Mouse (Mus musculus): ENCODE data around the gene Il2rg. TPM values are rescaled to one million over a fixed set of nuclear protein-coding genes. Genes with fewer than 3 reads are reported as not detected.

The Il2rg gene
- polyA plus RNA-seq (2012; ENCODE audit: insufficient read depth, insufficient read length, missing spikeins): 167 and 176 TPM in 2 replicates

- H3K27ac ChIP-seq (ENCODE audit: insufficient read depth, low read depth, low read length): peak within 1 kb of the TSS; percentile 69
- H3K4me1 ChIP-seq (ENCODE audit: control insufficient read depth, insufficient read depth, low read length): peaks cover 16% of the 10 kb centered on the region
- peak within 1 kb of the TSS; percentile 66 for H3K4me3 ChIP-seq (ENCODE audit: insufficient read depth, low read length)
- no peak for TF ChIP-seq CTCF (IDR thresholded peaks at IDR 0.05; ENCODE audit: low read depth, low read length)
- no peak for TF ChIP-seq POLR2A (IDR thresholded peaks at IDR 0.05; ENCODE audit: borderline replicate concordance, low read depth, low read length)
These were observed at the start of gene Il2rg for GRCm38 (mm10) chrX:101268025-101268754. Il2rg (minus strand) TSS chrX:101268255.

DNA sequence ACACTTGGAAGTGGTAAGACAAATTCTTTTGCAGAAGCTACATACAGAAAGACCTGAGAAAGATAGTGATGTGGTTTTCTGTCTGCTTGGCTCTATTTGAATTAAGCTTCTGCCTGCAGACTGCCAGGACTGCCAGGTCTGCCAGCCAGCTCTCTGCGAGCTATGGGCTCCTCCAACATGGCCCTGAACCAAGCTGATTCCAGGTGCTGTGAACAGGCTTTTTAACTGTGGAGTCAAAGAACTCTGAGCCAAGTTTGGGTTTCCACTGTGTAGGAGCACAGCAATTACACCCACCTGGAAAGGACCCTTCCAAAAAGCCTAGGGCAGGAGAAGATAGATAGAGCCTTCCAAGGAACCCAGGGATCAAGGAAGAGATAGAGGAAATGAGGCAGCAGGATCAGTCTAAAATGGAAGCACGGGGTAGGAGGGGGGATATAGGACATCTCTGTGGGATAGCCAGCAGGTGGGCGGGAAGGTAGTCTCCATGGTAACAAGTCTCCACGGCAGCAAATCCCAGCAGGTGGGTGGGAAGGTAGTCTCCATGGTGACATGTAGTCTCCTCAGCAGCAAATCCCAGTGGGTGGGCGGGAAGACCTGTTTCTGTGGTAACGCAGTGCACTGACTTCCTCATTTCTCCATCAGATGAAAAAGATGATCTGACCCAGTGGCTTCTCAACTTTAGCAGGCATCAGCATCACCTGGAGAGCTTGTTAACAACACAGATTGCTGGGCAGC is 45.7 kb upstream of the Il2rg start:
- Histone ChIP-seq H3K4me1 (ENCODE audit: control insufficient read depth, insufficient read depth, low read length) (no peaks in the 10 kb centered on the region), H3K27ac (ENCODE audit: insufficient read depth, low read depth, low read length) (no peak overlapping the region), H3K4me3 (ENCODE audit: insufficient read depth, low read length) (no peak overlapping the region)
- TF ChIP-seq CTCF (IDR thresholded peaks at IDR 0.05; ENCODE audit: low read depth, low read length) (no peak), POLR2A (IDR thresholded peaks at IDR 0.05; ENCODE audit: borderline replicate concordance, low read depth, low read length) (no peak)

DNA sequence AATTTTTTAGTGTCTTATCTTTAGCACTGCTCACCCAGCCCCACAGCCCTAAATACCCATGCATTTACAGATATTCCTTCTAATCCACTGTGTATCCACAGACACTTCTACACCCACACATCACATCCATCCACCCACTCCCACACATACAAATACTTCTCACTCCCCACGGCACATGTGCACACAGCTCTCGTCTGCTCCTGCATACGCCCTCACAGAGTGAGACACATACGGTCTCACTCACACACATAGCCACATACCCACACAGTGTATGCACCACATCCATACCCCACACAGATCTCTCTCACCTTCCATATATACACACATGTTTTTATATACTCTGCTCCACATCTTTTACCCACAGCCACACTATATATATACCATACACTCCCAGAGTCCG is 41.2 kb upstream of the Il2rg start:
- Histone ChIP-seq H3K4me1 (ENCODE audit: control insufficient read depth, insufficient read depth, low read length) (no peaks in the 10 kb centered on the region), H3K4me3 (ENCODE audit: insufficient read depth, low read length) (no peak overlapping the region), H3K27ac (ENCODE audit: insufficient read depth, low read depth, low read length) (no peak overlapping the region)
- TF ChIP-seq POLR2A (IDR thresholded peaks at IDR 0.05; ENCODE audit: borderline replicate concordance, low read depth, low read length) (no peak), CTCF (IDR thresholded peaks at IDR 0.05; ENCODE audit: low read depth, low read length) (no peak)

GRCm38 (mm10) chrX:101304646-101305045 is 36.6 kb upstream of the Il2rg start:
- Histone ChIP-seq H3K4me1 (ENCODE audit: control insufficient read depth, insufficient read depth, low read length) (no peaks in the 10 kb centered on the region), H3K4me3 (ENCODE audit: insufficient read depth, low read length) (no peak overlapping the region), H3K27ac (ENCODE audit: insufficient read depth, low read depth, low read length) (no peak overlapping the region)
- TF ChIP-seq CTCF (IDR thresholded peaks at IDR 0.05; ENCODE audit: low read depth, low read length) (no peak), POLR2A (IDR thresholded peaks at IDR 0.05; ENCODE audit: borderline replicate concordance, low read depth, low read length) (no peak)

- TF ChIP-seq CTCF (IDR thresholded peaks at IDR 0.05; ENCODE audit: low read depth, low read length) (no peak), POLR2A (IDR thresholded peaks at IDR 0.05; ENCODE audit: borderline replicate concordance, low read depth, low read length) (no peak)
These were observed 33.6 kb upstream of the Il2rg start for GRCm38 (mm10) chrX:101301654-101302053.

GRCm38 (mm10) chrX:101300427-101301030 is 32.5 kb upstream of the Il2rg start:
- no peak overlapping the region for H3K4me3 ChIP-seq (ENCODE audit: insufficient read depth, low read length)
- H3K4me1 ChIP-seq (ENCODE audit: control insufficient read depth, insufficient read depth, low read length): no peaks in the 10 kb centered on the region
- H3K27ac ChIP-seq (ENCODE audit: insufficient read depth, low read depth, low read length): no peak overlapping the region
- TF ChIP-seq POLR2A (IDR thresholded peaks at IDR 0.05; ENCODE audit: borderline replicate concordance, low read depth, low read length) (no peak), CTCF (IDR thresholded peaks at IDR 0.05; ENCODE audit: low read depth, low read length) (no peak)

More at GRCm38 (mm10) chrX:101301654-101302053, 33.6 kb upstream of the Il2rg start:
- H3K27ac ChIP-seq (ENCODE audit: insufficient read depth, low read depth, low read length): no peak overlapping the region
- H3K4me3 ChIP-seq (ENCODE audit: insufficient read depth, low read length): no peak overlapping the region
- H3K4me1 ChIP-seq (ENCODE audit: control insufficient read depth, insufficient read depth, low read length): no peaks in the 10 kb centered on the region

DNA sequence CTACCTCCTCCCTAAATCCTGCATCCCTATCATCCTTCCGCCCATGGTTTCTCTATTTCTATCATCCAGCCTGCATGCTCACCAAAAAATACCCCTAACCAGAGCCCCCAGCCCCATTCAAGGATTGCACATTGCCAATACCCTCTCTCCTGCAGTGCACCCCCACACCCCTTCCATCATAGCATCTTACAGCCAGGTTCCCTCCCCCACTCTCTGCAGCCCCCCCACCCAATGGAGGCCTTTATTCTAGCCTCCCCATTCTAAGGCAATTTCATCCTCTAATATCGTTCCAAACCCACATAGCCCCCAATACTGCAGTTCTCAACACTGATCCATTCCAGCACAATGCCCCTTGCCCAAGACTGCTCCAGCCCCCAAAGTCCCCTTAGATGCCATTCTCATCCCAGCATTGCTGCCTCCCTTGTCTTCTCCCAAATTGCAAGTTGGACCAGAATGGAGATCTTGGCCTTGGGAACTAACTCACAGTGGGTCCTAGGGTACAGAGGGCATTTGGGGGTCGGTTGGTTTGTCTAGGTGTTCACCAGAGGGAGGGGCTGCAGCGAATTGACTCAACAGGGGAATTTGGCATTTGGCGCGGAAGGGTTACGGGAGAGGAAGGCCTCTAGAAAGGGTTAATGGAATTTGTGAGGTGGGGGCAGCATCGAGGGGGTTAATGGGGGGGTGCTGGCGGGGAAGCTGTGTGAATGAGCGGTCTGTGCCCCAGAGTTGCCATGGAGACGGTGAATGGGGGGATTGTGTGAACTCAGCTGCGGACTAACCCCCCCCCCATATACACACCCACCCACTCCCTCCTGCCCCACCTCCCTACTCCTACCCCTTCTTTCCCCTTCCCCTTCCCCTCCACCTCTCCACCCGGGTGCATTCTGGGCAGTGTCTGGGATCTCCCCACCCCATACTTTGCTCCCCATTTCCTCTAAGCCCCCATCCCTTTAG is 31.7 kb upstream of the Il2rg start:
- TF ChIP-seq CTCF (IDR thresholded peaks at IDR 0.05; ENCODE audit: low read depth, low read length): no peak
- no peak for TF ChIP-seq POLR2A (IDR thresholded peaks at IDR 0.05; ENCODE audit: borderline replicate concordance, low read depth, low read length)
- Histone ChIP-seq H3K4me3 (ENCODE audit: insufficient read depth, low read length) (no peak overlapping the region), H3K4me1 (ENCODE audit: control insufficient read depth, insufficient read depth, low read length) (no peaks in the 10 kb centered on the region), H3K27ac (ENCODE audit: insufficient read depth, low read depth, low read length) (no peak overlapping the region)

- Histone ChIP-seq H3K4me1 (ENCODE audit: control insufficient read depth, insufficient read depth, low read length) (no peaks in the 10 kb centered on the region), H3K27ac (ENCODE audit: insufficient read depth, low read depth, low read length) (no peak within 1 kb of the TSS), H3K4me3 (ENCODE audit: insufficient read depth, low read length) (no peak within 1 kb of the TSS)
- TF ChIP-seq CTCF (IDR thresholded peaks at IDR 0.05; ENCODE audit: low read depth, low read length) (no peak), POLR2A (IDR thresholded peaks at IDR 0.05; ENCODE audit: borderline replicate concordance, low read depth, low read length) (no peak)
These were observed 31.0 kb upstream of the Il2rg start, which contains the start of gene Nlgn3 for GRCm38 (mm10) chrX:101299055-101299454. Nlgn3 (plus strand) TSS chrX:101299168.

DNA sequence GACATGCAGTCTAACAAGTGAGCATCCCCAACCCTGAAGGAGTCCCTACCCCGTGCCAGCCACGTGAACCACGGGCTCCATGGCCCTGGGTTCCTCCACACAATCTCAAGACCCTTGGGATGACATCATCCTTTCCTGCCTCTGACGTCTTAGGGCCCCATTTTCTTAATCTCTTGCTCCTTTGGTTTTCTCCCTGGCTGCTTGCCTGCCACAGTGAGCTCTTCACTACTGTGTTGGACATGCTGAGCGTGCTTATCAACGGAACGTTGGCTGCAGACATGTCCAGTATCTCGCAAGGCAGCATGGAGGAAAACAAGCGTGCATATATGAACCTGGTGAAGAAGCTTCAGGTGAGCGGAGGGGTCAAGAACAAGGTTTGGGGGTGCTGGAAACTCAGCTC is 22.1 kb upstream of the Il2rg start:
- no peak for TF ChIP-seq CTCF (IDR thresholded peaks at IDR 0.05; ENCODE audit: low read depth, low read length)
- no peak for TF ChIP-seq POLR2A (IDR thresholded peaks at IDR 0.05; ENCODE audit: borderline replicate concordance, low read depth, low read length)
- Histone ChIP-seq H3K4me1 (ENCODE audit: control insufficient read depth, insufficient read depth, low read length) (no peaks in the 10 kb centered on the region), H3K4me3 (ENCODE audit: insufficient read depth, low read length) (no peak overlapping the region), H3K27ac (ENCODE audit: insufficient read depth, low read depth, low read length) (no peak overlapping the region)

All from bone marrow macrophage, adult 2 months (primary cell).